Mouse (Mus musculus) adipocyte (in vitro differentiated cells): Measurements from ENCODE around the gene Asb13.

ENCODE experiments used
- DNase-seq: peaks from one replicate; pipeline ENCODE4 v3.0.0-alpha.2; 2016; ENCODE audit warnings: low spot score

Gene Asb13

GRCm38 (mm10) chr13:3633895-3634811 is at the start of gene Asb13:
Asb13 (plus strand) TSS chr13:3634032.
- peak; percentile 72 for DNase-seq

- no peak for DNase-seq
Measured at GRCm38 (mm10) chr13:3590789-3591188, 43.0 kb upstream of the Asb13 start.

GRCm38 (mm10) chr13:3594311-3594710 is 39.5 kb upstream of the Asb13 start:
- DNase-seq: no peak

- no peak for DNase-seq
Measured at GRCm38 (mm10) chr13:3596232-3596631, 37.6 kb upstream of the Asb13 start.

GRCm38 (mm10) chr13:3609780-3610117 is 24.1 kb upstream of the Asb13 start:
- no peak for DNase-seq

GRCm38 (mm10) chr13:3610118-3610794 is 23.6 kb upstream of the Asb13 start:
- peak; percentile 59 for DNase-seq

- DNase-seq: peak; percentile 99
Measured at GRCm38 (mm10) chr13:3610795-3611438, 22.9 kb upstream of the Asb13 start, which contains the start of gene Fam208b. Fam208b (minus strand) TSS chr13:3611108.

GRCm38 (mm10) chr13:3627139-3627538 is 6.7 kb upstream of the Asb13 start:
- no peak for DNase-seq

GRCm38 (mm10) chr13:3628102-3628501 is 5.7 kb upstream of the Asb13 start:
- peak; percentile 61 for DNase-seq

GRCm38 (mm10) chr13:3632551-3632950 is 1.3 kb upstream of the Asb13 start:
- no peak for DNase-seq

- no peak for DNase-seq
Measured at GRCm38 (mm10) chr13:3633131-3633530, 701 bp upstream of the Asb13 start.

GRCm38 (mm10) chr13:3635076-3635475 is 1.2 kb downstream of the Asb13 start:
- DNase-seq: no peak

GRCm38 (mm10) chr13:3636797-3637196 is 3.0 kb downstream of the Asb13 start:
- DNase-seq: peak; percentile 47

GRCm38 (mm10) chr13:3642049-3642448 is 8.2 kb downstream of the Asb13 start:
- no peak for DNase-seq

- DNase-seq: no peak
Measured at GRCm38 (mm10) chr13:3642538-3642937, 8.7 kb downstream of the Asb13 start.

GRCm38 (mm10) chr13:3644871-3645270 is 11.0 kb downstream of the Asb13 start:
- DNase-seq: no peak

- DNase-seq: no peak
Measured at GRCm38 (mm10) chr13:3645919-3646318, 12.1 kb downstream of the Asb13 start.

GRCm38 (mm10) chr13:3646566-3646965 is 12.7 kb downstream of the Asb13 start:
- DNase-seq: no peak

- DNase-seq: no peak
Measured at GRCm38 (mm10) chr13:3650569-3650968, 16.7 kb downstream of the Asb13 start.

GRCm38 (mm10) chr13:3654432-3654831 is 20.6 kb downstream of the Asb13 start:
- DNase-seq: no peak

- DNase-seq: no peak
Measured at GRCm38 (mm10) chr13:3659163-3660160, 25.6 kb downstream of the Asb13 start.
